Mouse (Mus musculus): ENCODE measurements at regions not wholly inside any gene's neighbourhood (a gene's known extent, or its start where the extent isn't known, plus 50 kb on each side); places are given as distances from the start of the nearest gene placed in this dataset.

DNA sequence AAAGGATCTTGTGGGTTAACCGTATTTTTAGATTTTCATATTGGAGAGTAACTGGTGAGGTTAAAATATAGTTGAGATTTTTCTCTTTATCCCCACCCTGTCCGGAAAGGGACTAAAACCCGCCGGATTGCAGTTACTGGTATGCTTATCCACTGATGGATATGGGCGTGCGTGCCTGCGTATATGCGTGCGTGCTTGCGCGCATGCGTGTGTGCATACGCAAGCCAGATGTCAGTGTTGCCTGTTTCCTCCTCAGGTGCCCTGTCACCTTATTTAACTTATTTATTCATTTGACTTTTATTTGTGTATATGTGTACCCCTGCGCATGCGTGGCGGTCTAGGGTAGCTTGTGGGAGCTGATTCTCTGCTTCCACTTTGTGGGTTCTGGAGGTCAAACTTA, 135.2 kb upstream of the Ubr2 start:
- Histone ChIP-seq H3K4me3 (ENCODE audit: insufficient read depth, poor library complexity, severe bottlenecking) (no peak overlapping the region), H3K27me3 (ENCODE audit: control insufficient read depth, insufficient read depth, insufficient read length) (no peaks in the 10 kb centered on the region), H3K36me3 (ENCODE audit: control insufficient read depth, insufficient read depth) (no peaks in the 10 kb centered on the region), H3K79me3 (ENCODE audit: low read depth) (peaks cover 37% of the 10 kb centered on the region), H3ac (ENCODE audit: control insufficient read depth, insufficient read length, low read depth) (no peak overlapping the region), H3K79me2 (ENCODE audit: control insufficient read depth, insufficient read depth) (peaks cover 95% of the 10 kb centered on the region)
- TF ChIP-seq CTCF (IDR thresholded peaks at IDR 0.05; ENCODE audit: control insufficient read depth, insufficient read depth, insufficient read length) (no peak), FOSL1 (IDR thresholded peaks at IDR 0.05; ENCODE audit: insufficient read depth, low read length, poor library complexity, severe bottlenecking) (no peak), MYOG (IDR thresholded peaks at IDR 0.05; ENCODE audit: control insufficient read depth, extremely low read depth, insufficient read length) (no peak), MYOD1 (IDR thresholded peaks at IDR 0.05; ENCODE audit: control insufficient read depth, insufficient read length, low read depth) (no peak), MAX (IDR thresholded peaks at IDR 0.05) (no peak), USF1 (IDR thresholded peaks at IDR 0.05; ENCODE audit: low read depth) (no peak), CEBPB (IDR thresholded peaks at IDR 0.05; ENCODE audit: low read depth) (no peak)

DNA sequence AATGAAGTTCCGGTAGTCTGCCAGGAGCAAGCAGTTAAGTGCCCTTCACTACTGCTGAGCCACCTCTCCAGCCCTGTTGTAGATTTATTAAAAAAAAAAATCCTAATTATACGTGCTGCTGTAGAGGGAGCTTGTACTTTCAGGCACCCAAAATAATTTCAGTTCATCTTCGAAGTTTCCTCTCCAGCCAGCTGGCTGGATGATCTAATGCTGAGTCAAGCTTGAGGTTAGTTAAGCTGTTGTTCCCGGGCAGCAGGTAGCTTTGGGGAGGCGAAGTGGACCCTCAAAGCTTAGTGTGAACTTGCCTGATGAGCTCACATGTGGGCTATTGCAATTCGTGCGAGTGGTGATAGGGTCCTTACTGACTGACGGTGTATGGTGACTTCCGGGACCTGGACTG, 134.6 kb upstream of the Ubr2 start:
- no peaks in the 10 kb centered on the region for H3K36me3 ChIP-seq (ENCODE audit: control insufficient read depth, insufficient read depth)
- peaks cover 89% of the 10 kb centered on the region for H3K79me2 ChIP-seq (ENCODE audit: control insufficient read depth, insufficient read depth)
- no peaks in the 10 kb centered on the region for H3K27me3 ChIP-seq (ENCODE audit: control insufficient read depth, insufficient read depth, insufficient read length)
- peak overlapping the region; percentile 18 for H3ac ChIP-seq (ENCODE audit: control insufficient read depth, insufficient read length, low read depth)
- no peak overlapping the region for H3K4me3 ChIP-seq (ENCODE audit: insufficient read depth, poor library complexity, severe bottlenecking)
- peaks cover 37% of the 10 kb centered on the region for H3K79me3 ChIP-seq (ENCODE audit: low read depth)
- TF ChIP-seq CEBPB (IDR thresholded peaks at IDR 0.05; ENCODE audit: low read depth) (no peak), MYOD1 (IDR thresholded peaks at IDR 0.05; ENCODE audit: control insufficient read depth, insufficient read length, low read depth) (peak; percentile 53)

DNA sequence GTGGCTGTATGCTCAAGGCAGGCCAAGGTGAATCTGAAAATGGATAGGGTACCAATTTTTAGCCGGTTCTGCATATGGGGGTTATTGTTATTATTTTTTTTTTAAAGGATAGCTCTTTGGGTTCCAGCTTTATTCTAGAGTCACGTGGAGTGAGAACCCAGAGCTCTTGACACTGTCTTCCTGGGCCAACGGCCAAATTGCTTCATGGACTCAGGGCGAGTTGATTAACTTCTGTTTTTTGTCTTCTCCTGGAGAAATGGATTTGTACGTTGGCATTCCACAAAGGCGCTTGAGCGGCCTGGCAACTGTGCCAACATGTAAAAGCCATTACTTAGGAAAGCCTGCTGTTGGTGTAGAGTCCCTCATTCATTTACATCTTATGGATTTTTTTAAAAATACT, 134.1 kb upstream of the Ubr2 start:
- H3K79me2 ChIP-seq (ENCODE audit: control insufficient read depth, insufficient read depth) = peaks cover 84% of the 10 kb centered on the region
- no peak for TF ChIP-seq FOSL1 (IDR thresholded peaks at IDR 0.05; ENCODE audit: insufficient read depth, low read length, poor library complexity, severe bottlenecking)
- no peak for TF ChIP-seq USF1 (IDR thresholded peaks at IDR 0.05; ENCODE audit: low read depth)
- TF ChIP-seq MYOG (IDR thresholded peaks at IDR 0.05; ENCODE audit: control insufficient read depth, extremely low read depth, insufficient read length) = no peak
- TF ChIP-seq MYOD1 (IDR thresholded peaks at IDR 0.05; ENCODE audit: control insufficient read depth, insufficient read length, low read depth) = no peak
- TF ChIP-seq CEBPB (IDR thresholded peaks at IDR 0.05; ENCODE audit: low read depth) = no peak
- TF ChIP-seq CTCF (IDR thresholded peaks at IDR 0.05; ENCODE audit: control insufficient read depth, insufficient read depth, insufficient read length) = no peak
- no peak for TF ChIP-seq MAX (IDR thresholded peaks at IDR 0.05)
- peaks cover 33% of the 10 kb centered on the region for H3K79me3 ChIP-seq (ENCODE audit: low read depth)
- H3ac ChIP-seq (ENCODE audit: control insufficient read depth, insufficient read length, low read depth) = no peak overlapping the region
- no peaks in the 10 kb centered on the region for H3K36me3 ChIP-seq (ENCODE audit: control insufficient read depth, insufficient read depth)
- no peak overlapping the region for H3K4me3 ChIP-seq (ENCODE audit: insufficient read depth, poor library complexity, severe bottlenecking)
- H3K27me3 ChIP-seq (ENCODE audit: control insufficient read depth, insufficient read depth, insufficient read length) = no peaks in the 10 kb centered on the region

GRCm38 (mm10) chr17:47143898-47144297, 133.5 kb upstream of the Ubr2 start:
- Histone ChIP-seq H3K79me3 (ENCODE audit: low read depth) (peaks cover 32% of the 10 kb centered on the region), H3K4me3 (ENCODE audit: insufficient read depth, poor library complexity, severe bottlenecking) (no peak overlapping the region), H3K27me3 (ENCODE audit: control insufficient read depth, insufficient read depth, insufficient read length) (no peaks in the 10 kb centered on the region), H3K79me2 (ENCODE audit: control insufficient read depth, insufficient read depth) (peaks cover 78% of the 10 kb centered on the region), H3K36me3 (ENCODE audit: control insufficient read depth, insufficient read depth) (no peaks in the 10 kb centered on the region), H3ac (ENCODE audit: control insufficient read depth, insufficient read length, low read depth) (no peak overlapping the region)
- TF ChIP-seq MYOG (IDR thresholded peaks at IDR 0.05; ENCODE audit: control insufficient read depth, extremely low read depth, insufficient read length) (no peak), MYOD1 (IDR thresholded peaks at IDR 0.05; ENCODE audit: control insufficient read depth, insufficient read length, low read depth) (no peak), MAX (IDR thresholded peaks at IDR 0.05) (no peak), FOSL1 (IDR thresholded peaks at IDR 0.05; ENCODE audit: insufficient read depth, low read length, poor library complexity, severe bottlenecking) (no peak), CTCF (IDR thresholded peaks at IDR 0.05; ENCODE audit: control insufficient read depth, insufficient read depth, insufficient read length) (no peak), CEBPB (IDR thresholded peaks at IDR 0.05; ENCODE audit: low read depth) (no peak), USF1 (IDR thresholded peaks at IDR 0.05; ENCODE audit: low read depth) (no peak)

GRCm38 (mm10) chr17:47142885-47143284, 132.5 kb upstream of the Ubr2 start:
- Histone ChIP-seq H3ac (ENCODE audit: control insufficient read depth, insufficient read length, low read depth) (no peak overlapping the region), H3K4me3 (ENCODE audit: insufficient read depth, poor library complexity, severe bottlenecking) (no peak overlapping the region), H3K36me3 (ENCODE audit: control insufficient read depth, insufficient read depth) (no peaks in the 10 kb centered on the region), H3K27me3 (ENCODE audit: control insufficient read depth, insufficient read depth, insufficient read length) (no peaks in the 10 kb centered on the region), H3K79me3 (ENCODE audit: low read depth) (peaks cover 26% of the 10 kb centered on the region), H3K79me2 (ENCODE audit: control insufficient read depth, insufficient read depth) (peaks cover 68% of the 10 kb centered on the region)
- no peak for TF ChIP-seq CTCF (IDR thresholded peaks at IDR 0.05; ENCODE audit: control insufficient read depth, insufficient read depth, insufficient read length)
- TF ChIP-seq MAX (IDR thresholded peaks at IDR 0.05) = no peak
- no peak for TF ChIP-seq MYOG (IDR thresholded peaks at IDR 0.05; ENCODE audit: control insufficient read depth, extremely low read depth, insufficient read length)
- TF ChIP-seq CEBPB (IDR thresholded peaks at IDR 0.05; ENCODE audit: low read depth) = no peak
- TF ChIP-seq USF1 (IDR thresholded peaks at IDR 0.05; ENCODE audit: low read depth) = no peak
- no peak for TF ChIP-seq FOSL1 (IDR thresholded peaks at IDR 0.05; ENCODE audit: insufficient read depth, low read length, poor library complexity, severe bottlenecking)
- TF ChIP-seq MYOD1 (IDR thresholded peaks at IDR 0.05; ENCODE audit: control insufficient read depth, insufficient read length, low read depth) = no peak

GRCm38 (mm10) chr17:47142276-47142675, 131.9 kb upstream of the Ubr2 start:
- Histone ChIP-seq H3K36me3 (ENCODE audit: control insufficient read depth, insufficient read depth) (no peaks in the 10 kb centered on the region), H3ac (ENCODE audit: control insufficient read depth, insufficient read length, low read depth) (peak overlapping the region; percentile 72)
- TF ChIP-seq USF1 (IDR thresholded peaks at IDR 0.05; ENCODE audit: low read depth) = no peak
- no peak for TF ChIP-seq MYOG (IDR thresholded peaks at IDR 0.05; ENCODE audit: control insufficient read depth, extremely low read depth, insufficient read length)
- no peak for TF ChIP-seq MYOD1 (IDR thresholded peaks at IDR 0.05; ENCODE audit: control insufficient read depth, insufficient read length, low read depth)
- TF ChIP-seq MAX (IDR thresholded peaks at IDR 0.05) = no peak
- no peak for TF ChIP-seq CEBPB (IDR thresholded peaks at IDR 0.05; ENCODE audit: low read depth)
- TF ChIP-seq CTCF (IDR thresholded peaks at IDR 0.05; ENCODE audit: control insufficient read depth, insufficient read depth, insufficient read length) = no peak
- TF ChIP-seq FOSL1 (IDR thresholded peaks at IDR 0.05; ENCODE audit: insufficient read depth, low read length, poor library complexity, severe bottlenecking) = no peak

More at GRCm38 (mm10) chr17:47142276-47142675, 131.9 kb upstream of the Ubr2 start:
- peaks cover 21% of the 10 kb centered on the region for H3K79me3 ChIP-seq (ENCODE audit: low read depth)
- H3K4me3 ChIP-seq (ENCODE audit: insufficient read depth, poor library complexity, severe bottlenecking) = peak overlapping the region; percentile 60
- no peaks in the 10 kb centered on the region for H3K27me3 ChIP-seq (ENCODE audit: control insufficient read depth, insufficient read depth, insufficient read length)
- peaks cover 62% of the 10 kb centered on the region for H3K79me2 ChIP-seq (ENCODE audit: control insufficient read depth, insufficient read depth)

Data from C2C12 (cell line).